Mouse (Mus musculus) adrenal gland, postnatal 36 days (tissue): ENCODE results near the gene Clec3b. TPM values are rescaled to one million over a fixed set of nuclear protein-coding genes. Genes with fewer than 3 reads are reported as not detected.

Experiments used
- total RNA-seq, 2 experiments: library from RNA; stranded (reverse); gene quantifications; 2 replicates each; pipeline ENCODE4 v1.2.3; 2021

Gene Clec3b
- total RNA-seq, 2 experiments from 2014 or later: 30.4 to 58.6 TPM

Other genes with a start within 250 kb of the Clec3b start
- gene Zfp105, start 227.9 kb upstream of the Clec3b start, total RNA-seq: 1 to 10 TPM; 4.5 to 5.4 TPM
- gene 1110059G10Rik, start 199.9 kb upstream of the Clec3b start, total RNA-seq: 10 to 100 TPM; 19.3 to 24.7 TPM
- gene Kif15, start 199.9 kb upstream of the Clec3b start, total RNA-seq: 1 to 10 TPM; 1.9 to 2.0 TPM
- gene Tmem42, start 129.6 kb upstream of the Clec3b start, total RNA-seq: 10 to 100 TPM; 19.7 to 23.2 TPM
- 1 to 10 TPM in 1 of 2 experiments, under 1 TPM in 1; 0.79 to 1.1 TPM for gene Tgm4, start 116.2 kb upstream of the Clec3b start, total RNA-seq
- 10 to 100 TPM; 64.2 to 80.4 TPM for gene Zdhhc3, start 37.7 kb upstream of the Clec3b start, total RNA-seq
- gene Exosc7, start 37.7 kb upstream of the Clec3b start, total RNA-seq: 10 to 100 TPM; 33.2 to 41.3 TPM
- gene Cdcp1, start 65.1 kb downstream of the Clec3b start, total RNA-seq: under 1 TPM in 1 of 2 experiments, not detected in 1; 0.13 TPM
- gene Tmem158, start 109.8 kb downstream of the Clec3b start, total RNA-seq: 10 to 100 TPM in 1 of 2 experiments, 1 to 10 TPM in 1; 9.3 to 10.2 TPM
- 100 to 1,000 TPM in 1 of 2 experiments, 10 to 100 TPM in 1; 76.9 to 116 TPM for gene Lars2, start 216.0 kb downstream of the Clec3b start, total RNA-seq